Mouse (Mus musculus) effector memory CD4-positive, alpha-beta T cell, adult 7 months (primary cell): ENCODE data around the gene Ccdc74a. TPM values are rescaled to one million over a fixed set of nuclear protein-coding genes. Genes with fewer than 3 reads are reported as not detected.

ENCODE experiments used
- polyA plus RNA-seq: library from polyadenylated mRNA; unstranded; fragments of 100-300 nt; shearing (Covaris generic); gene quantifications from one replicate; pipeline ENCODE4 v1.2.1, GENCODE M21; 2017

Ccdc74a gene
- not detected for polyA plus RNA-seq

GRCm38 (mm10) chr16:17646310-17647114, at the start of gene Ccdc74a:
Ccdc74a (plus strand) TSS chr16:17646470.

DNA sequence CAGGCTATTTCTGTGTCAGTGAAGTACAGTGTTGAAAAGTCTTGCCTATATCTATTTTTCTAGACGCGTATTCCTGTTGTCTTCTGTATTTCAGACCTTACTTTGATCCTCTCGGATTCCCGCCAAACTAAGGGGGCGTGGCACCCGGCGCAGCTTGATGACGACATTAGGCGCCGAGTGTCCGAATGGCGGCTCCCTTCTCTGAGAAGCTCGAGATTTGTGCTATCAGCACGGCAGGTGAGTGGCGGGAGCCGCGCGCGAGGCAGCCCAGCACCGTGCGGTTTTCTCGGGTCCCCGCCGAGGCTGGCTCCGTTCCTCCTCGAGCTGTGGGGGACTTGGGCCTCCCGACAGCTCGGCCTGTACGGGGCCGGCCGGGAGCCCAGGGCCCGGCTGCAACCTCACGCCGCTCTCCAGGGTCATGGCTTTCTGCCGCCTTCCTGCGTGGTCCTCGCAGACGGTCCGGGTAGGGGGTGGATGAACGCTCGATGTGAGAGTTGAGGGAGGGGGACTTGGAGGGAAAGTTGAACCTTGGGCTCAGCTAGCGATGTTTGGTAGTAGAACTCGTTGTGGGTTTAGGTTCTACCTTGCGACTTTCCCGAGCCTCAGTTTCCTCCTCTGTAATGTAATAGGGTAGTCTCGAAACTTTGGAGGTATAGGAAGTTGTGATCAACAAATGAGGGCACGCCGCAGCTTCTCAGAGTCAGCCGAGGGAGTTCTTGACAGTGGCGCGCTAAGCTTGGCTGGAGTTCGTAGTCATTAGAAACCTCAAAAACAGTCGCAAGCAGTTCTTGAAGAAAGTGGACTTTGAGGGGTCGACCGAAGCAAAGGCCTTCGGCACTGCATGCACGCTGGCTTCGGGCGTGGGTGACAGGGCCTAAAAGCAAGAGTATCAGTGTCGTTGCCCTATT, 26.8 kb upstream of the Ccdc74a start, which contains the start of gene Smpd4:
TSS of gene Smpd4 (plus strand) at position 157 of the 908 bp plus-strand sequence.

Other genes with a start within 250 kb of the Ccdc74a start
- 18.5 TPM for gene Snap29, start 240.5 kb upstream of the Ccdc74a start, polyA plus RNA-seq
- 59.5 TPM for gene Pi4ka, start 240.2 kb upstream of the Ccdc74a start, polyA plus RNA-seq
- gene Crkl, start 194.5 kb upstream of the Ccdc74a start, polyA plus RNA-seq, result 57.1 TPM
- gene Aifm3, start 156.9 kb upstream of the Ccdc74a start, polyA plus RNA-seq, result not detected
- 39.1 TPM for gene Lztr1, start 137.8 kb upstream of the Ccdc74a start, polyA plus RNA-seq
- gene Thap7, start 115.3 kb upstream of the Ccdc74a start, polyA plus RNA-seq, result 54.0 TPM
- gene Lrrc74b, start 85.2 kb upstream of the Ccdc74a start, polyA plus RNA-seq, result 0.94 TPM
- gene P2rx6, start 84.6 kb upstream of the Ccdc74a start, polyA plus RNA-seq, result not detected
- gene Slc7a4, start 63.3 kb upstream of the Ccdc74a start, polyA plus RNA-seq, result 0.40 TPM
- 20.1 TPM for gene Smpd4, start 27.1 kb upstream of the Ccdc74a start, polyA plus RNA-seq
- gene Med15, start 86.4 kb downstream of the Ccdc74a start, polyA plus RNA-seq, result 134 TPM
- gene Klhl22, start 113.1 kb downstream of the Ccdc74a start, polyA plus RNA-seq, result 9.9 TPM
- gene Scarf2, start 150.8 kb downstream of the Ccdc74a start, polyA plus RNA-seq, result not detected
- not detected for gene B830017H08Rik, start 186.7 kb downstream of the Ccdc74a start, polyA plus RNA-seq
- gene Car15, start 191.9 kb downstream of the Ccdc74a start, polyA plus RNA-seq, result 1.9 TPM
- 0.60 TPM for gene Gm20518, start 245.2 kb downstream of the Ccdc74a start, polyA plus RNA-seq
- gene Tssk1, start 247.8 kb downstream of the Ccdc74a start, polyA plus RNA-seq, result not detected